Mouse (Mus musculus): ENCODE measurements around the gene Bcas3.

DNA sequence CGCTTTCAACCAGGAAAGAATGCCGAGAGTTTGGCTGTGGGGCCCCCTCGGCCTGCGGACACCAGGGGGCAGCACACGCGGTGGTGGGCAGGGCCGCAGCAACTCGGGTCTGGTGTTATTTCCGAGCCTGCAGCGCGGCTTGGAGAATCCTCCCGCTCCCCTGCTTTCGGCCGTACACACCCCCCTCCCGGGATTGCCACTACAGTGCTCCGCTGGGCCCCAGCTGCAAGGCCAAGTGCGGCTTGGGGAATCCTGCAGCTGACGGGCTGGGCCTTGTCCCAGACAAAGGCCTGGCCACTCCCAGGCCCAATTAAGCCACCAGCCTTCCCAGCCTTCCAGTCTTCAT lies 490.4 kb downstream of the Bcas3 start:
- TF ChIP-seq CTCF (IDR thresholded peaks at IDR 0.05; ENCODE audit: extremely low read depth, insufficient read depth, insufficient read length, insufficient replicate concordance) (peak; percentile 76), POLR2A (IDR thresholded peaks at IDR 0.05; ENCODE audit: low read depth, low read length) (no peak)
